Mouse (Mus musculus) ovary, adult 2 months (tissue): ENCODE results near the gene Thoc2. TPM values are rescaled to one million over a fixed set of nuclear protein-coding genes. Genes with fewer than 3 reads are reported as not detected.

Source experiments
- polyA plus RNA-seq: library from polyadenylated mRNA; depleted of rRNA; stranded (reverse); fragments of >200 nt; gene quantifications from 2 replicates; pipeline ENCODE4 v1.2.3, GENCODE M21; 2012; rRNA removed

Thoc2 gene
- 3.5 and 4.7 TPM in 2 replicates for polyA plus RNA-seq

DNA sequence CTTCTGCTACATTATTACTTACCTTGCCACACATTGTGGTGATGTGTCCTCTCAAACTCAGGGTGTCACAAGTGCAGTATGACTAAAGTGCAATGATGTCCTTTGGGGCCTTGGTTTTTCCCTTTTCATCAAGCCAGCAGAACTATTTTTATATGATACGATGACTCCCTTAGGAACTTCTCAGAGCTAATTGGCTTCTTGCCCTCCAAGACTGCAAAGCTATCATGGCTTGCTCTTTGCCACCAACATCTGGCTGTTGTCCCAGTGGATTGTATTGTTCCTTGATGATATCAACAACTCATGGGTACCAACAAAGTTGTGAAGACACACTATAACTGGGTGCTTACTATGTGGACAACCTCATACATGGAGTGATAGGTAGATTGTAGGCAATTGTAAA lies at the start of gene Thoc2:
Gene Thoc2, minus strand, starts transcription at position 101 of the 400 bp plus-strand sequence.

Other genes with a start within 250 kb of the Thoc2 start
- gene Xiap, start 139.0 kb upstream of the Thoc2 start, polyA plus RNA-seq: 7.3 and 10.9 TPM in 2 replicates
- gene Stag2, start 228.6 kb upstream of the Thoc2 start, polyA plus RNA-seq: 4.6 and 5.6 TPM in 2 replicates